Mouse (Mus musculus): ENCODE results near the gene Msx2. TPM values are rescaled to one million over a fixed set of nuclear protein-coding genes. Genes with fewer than 3 reads are reported as not detected.

The Msx2 gene
- total RNA-seq (2023) = not detected

GRCm38 (mm10) chr13:53472614-53473124, at the start of gene Msx2:
TSS of gene Msx2 (minus strand) at chr13:53473074.

Other genes with a start within 250 kb of the Msx2 start
- under 1 TPM; 0.43 to 0.86 TPM for gene Ror2, start 186.9 kb downstream of the Msx2 start, total RNA-seq (2023)
- 10 to 100 TPM; 39.0 to 40.2 TPM for gene Sptlc1, start 95.7 kb downstream of the Msx2 start, total RNA-seq (2023)

Data from monocyte, adult 59 days (primary cell).